Mouse (Mus musculus) left cerebral cortex, adult 11 months (tissue): Measurements from ENCODE around the gene Ick.
A peak's percentile ranks its signal among the peaks of the same experiment; 100 is the strongest.

Source experiments
- DNase-seq: peaks from one replicate; pipeline ENCODE4 v3.0.0; 2022; ENCODE audit warnings: low spot score

Ick gene

DNA sequence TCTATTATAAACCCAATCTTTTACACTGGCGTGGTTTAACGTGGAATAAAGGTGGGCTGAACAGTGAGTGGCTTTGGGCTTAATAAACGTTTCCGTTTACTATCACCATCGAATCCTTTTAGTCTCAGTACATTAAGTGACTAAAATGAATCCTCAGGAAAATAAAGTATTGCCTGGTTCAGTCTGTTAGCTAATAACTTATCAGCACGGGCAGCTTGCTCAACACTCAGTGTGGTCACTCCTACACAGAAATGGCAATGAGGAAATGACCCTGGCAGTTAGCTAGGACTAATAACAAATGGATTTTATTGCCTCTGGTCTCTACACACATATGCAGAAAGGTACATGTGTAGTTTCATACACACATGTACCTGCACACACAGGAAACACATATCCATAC is 4.0 kb upstream of the Ick start:
- DNase-seq, result no peak

DNA sequence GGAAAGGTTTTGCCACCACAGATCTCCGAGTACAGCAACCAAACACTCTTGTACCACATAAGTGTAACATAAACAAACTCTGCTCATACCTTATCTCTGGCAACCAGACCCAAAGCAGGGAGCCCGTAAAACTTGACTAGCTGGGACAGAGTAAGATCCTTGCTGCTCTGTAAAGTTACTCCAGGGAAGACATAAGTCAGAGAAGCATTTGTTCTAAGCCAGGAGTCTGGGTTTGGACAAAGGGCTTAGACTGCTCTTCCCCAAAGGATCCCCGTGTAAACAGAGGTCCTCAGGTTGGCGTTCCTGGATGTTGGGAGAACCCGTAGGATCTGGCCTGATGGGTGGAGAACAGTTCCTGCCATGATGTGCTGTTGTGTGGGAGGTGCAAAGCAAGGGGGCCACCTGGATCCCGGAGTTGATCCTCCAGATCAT is 3.5 kb upstream of the Ick start:
- no peak for DNase-seq

DNA sequence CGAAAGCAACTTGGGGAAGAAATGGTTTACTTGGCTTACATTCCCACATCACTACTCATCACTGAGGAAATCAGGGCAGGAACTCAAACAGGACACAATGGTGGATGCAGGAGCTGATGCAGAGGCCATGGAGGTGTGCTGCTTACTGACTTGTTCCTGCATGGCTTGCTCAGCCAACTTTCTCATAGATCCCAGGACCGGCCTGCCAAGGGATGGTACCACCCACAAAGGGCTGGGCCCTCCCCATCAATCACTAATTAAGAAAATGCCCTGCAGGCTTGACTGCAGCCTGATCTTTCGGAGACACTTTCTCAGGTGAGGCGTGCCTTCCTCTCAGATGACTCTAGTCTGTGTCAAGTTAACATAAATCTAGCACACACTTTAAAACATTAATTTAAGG is 2.2 kb upstream of the Ick start:
- DNase-seq, result no peak

DNA sequence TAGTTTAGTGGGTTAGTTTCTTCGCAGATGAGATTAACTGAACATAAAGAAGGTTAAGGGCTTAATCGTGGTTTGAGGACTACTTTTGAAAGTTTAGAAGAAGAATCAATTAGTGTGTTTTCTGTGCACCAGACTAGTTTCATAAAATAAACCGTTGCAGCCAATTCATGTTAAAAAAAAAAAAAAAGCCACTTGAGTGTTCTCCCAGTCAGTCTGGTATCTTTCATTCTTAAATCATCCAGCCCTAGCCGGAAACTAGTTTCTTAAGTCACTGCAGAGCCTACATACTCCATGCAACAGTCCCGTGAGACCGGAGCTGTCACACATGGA is 1.4 kb upstream of the Ick start:
- no peak for DNase-seq

DNA sequence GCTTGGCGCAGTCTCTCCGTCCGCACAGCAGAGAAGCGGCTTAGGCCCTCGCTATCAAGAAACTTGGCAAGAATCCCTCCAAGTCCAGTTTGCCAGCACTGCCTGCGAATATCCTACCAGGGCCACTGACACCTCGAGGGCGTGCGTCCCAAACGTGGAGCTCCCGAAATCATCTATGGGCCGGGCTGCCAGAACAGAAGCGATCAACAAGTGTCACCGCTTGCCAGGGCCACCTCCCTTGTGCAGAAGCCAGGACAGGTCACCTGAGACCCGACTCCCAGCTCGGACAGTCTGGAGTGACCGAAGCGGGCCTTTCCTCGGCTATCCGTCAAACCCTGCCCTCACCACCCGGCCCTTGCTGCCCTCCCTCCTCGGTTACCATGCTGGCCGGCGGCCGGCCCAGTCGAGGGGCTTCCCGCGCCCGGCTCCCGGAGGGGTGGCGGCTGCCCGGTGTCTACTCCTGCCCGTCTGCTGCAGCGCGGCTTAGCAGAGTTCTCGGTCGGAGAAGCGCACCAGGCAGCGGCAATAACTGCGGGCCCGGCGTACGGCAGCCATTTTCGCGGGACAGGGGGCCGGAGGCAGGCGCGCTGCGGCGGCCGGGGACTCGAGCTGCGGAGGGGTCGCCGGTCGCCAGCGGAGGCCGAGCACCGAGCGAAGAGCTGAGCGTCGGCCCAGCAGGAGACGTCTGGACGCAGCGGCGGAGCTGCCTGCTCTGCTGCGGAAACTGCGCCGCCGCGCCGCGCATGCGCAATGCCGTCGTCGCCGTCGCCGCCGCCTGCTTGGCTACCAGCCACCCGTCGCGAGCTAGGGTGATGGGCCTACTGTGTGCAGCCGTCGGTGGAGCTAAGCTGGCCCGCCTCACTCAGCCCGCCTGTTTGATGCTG is 838 bp upstream of the Ick start:
- DNase-seq, result peak; percentile 63

DNA sequence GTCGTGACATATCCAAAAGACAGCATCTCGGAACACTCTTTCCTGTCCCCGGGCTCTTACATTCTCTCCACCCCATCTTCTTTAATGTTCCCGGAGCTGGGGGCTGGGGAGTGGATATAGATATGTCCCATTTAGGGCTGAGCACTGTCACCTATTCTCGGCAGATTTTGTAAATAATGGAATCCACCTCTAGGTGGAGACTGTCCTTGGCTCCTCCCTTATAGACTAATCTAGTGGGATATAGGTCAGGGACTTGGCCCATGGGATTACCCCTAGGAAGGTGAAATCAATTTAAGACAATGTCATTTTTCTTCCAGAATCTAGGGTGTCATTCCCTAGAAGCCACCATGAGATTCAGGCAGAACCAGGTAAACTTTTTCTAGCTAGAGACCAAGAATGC is 664 bp downstream of the Ick start:
- DNase-seq, result no peak

DNA sequence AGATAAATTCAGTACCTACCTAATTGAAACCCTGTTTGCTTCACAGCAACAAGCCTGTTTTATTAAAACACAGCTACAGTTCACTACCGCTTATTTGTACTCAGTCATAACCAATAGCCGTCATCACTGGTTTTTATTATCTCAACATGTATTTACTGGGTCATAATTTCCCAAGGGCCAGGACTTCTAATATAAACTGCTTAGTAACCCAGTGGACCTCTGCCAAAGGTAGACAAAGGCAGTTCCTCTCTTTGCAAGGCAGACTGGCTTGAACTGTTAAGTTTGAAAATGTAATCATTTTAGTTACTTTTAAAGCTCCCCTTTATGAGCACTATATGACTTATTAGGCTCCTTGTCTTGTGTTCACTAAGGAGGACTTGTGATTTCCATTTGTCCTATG is 2.5 kb downstream of the Ick start:
- DNase-seq, result no peak

DNA sequence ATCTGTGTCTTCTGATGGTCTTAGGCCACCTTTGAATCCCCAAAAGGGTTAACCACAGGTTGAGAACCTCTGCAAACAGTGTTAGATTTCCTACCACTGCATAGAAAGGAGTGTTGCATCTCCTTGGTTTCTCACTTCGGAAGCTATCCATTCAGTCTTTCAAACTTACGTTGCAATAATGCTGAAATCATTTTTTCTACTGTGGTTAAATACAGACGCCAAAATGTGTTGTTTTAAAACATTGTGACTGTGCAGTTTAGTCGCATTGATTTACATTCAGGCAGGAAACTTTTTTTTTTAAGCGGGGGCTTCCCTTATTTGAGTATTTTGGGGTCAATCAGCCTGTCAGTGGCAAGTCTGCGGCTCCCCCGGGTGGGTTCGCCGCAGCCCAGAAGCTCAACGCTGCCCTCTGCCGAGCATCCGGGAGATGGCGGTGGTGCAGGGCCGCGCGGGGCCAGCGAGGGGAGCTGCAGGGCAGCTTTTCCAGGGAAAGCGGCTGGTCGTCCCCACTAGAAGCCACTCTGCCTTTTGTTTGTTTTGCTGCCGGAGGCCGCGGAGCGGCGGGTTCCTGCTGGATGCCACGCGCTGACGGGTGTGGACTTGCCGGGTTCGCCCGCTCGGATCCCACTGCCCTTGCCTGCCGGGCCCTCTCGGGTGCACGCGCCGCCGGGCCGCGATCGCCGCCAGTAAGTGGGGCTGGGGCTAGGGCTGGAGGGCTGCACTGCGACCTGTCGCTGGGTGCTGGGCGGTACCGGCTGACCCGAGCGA is 4.0 kb downstream of the Ick start:
- peak; percentile 78 for DNase-seq

DNA sequence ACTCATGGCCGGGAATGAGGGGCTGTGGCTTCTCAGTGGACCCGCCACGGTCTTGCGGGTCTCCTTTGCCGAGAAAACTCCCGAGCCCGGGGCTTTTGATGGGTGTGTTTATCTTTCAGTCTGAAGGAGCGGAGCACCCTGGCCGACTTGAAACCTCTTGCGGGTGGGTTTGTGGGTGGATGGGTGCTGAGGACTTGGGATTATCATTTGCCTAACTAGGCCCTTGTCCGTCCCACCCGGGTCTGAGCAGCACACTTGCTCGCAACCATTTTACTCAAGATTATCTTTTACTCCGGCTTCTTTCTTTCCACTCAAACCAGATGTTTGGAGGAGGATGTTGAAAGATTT is 4.5 kb downstream of the Ick start:
- DNase-seq, result no peak

DNA sequence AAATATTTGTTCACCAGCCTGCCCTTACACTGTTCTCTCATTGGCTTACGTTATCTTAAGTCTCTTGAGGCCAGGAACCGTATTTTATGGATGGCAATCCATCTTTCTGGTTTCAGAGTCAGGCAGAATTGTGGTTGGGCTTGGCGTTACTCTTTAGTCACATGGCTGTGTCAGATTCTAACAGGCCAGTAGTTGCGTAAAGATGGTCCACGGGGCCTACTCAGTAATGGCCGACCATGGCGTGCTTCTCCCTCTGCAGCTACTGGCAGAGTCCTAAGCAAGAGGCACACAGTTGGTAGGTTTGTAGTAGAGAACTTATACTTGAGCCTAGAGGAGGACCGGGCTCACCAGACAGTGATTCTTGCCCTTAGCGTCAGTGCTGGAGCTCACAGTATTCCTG is 6.8 kb downstream of the Ick start:
- no peak for DNase-seq

DNA sequence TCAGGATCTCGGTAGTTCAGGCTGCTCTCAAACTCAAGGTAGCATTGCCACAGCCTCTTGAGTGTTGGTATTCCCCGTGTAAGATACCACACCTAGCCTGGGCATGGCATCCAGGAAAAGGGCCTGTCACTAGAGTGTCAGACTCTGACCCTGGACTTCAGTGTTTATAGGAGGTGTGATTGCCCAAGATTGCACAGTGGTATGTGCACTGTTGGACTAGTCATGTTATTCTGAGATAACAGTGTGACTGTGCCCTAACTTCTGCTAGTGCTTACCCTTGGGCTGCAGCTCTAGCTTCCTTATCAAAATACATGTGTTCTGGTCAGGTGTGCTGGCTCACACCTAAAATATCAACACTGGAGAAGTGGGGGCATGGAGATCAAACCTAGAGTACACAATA is 8.7 kb downstream of the Ick start:
- DNase-seq, result no peak

DNA sequence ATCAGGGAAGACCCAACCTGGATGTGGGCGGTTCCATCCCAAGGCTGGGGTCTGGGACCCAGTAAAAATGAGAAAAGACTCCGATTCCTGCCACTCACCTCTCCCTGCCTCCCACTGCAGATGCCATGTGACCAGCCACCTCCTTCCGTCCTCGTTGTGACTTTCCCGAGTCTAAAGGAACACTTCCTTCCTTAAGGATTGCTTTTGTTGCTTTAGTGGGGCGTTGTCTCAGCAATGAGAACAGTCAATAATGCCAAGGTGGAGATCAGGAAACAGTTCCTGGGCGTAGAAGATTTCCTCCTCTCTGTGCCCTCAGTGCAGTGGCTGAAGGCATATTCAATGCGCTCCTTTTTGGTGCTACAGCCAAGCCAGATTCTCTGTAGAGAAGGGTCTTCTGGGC is 12.4 kb downstream of the Ick start:
- DNase-seq, result no peak

DNA sequence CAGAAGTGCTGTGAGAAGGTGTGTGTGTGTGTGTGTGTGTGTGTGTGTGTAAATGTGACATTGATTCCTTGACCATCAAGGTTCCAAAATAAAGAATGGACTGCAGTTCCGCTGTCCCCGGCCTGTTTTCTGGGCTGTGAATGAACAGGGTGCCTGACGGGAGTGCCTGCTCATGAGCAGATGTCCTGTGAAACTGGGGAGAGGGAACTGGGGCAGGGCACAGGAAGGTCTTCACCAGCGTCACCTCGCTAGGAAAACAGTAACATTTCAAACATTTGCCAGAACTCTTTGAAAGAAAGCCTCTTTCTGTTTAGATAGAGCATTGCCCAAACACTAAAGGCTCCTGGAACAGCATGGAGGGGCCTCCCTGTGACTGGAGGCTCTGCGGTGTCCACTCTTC is 13.0 kb downstream of the Ick start:
- DNase-seq, result no peak

DNA sequence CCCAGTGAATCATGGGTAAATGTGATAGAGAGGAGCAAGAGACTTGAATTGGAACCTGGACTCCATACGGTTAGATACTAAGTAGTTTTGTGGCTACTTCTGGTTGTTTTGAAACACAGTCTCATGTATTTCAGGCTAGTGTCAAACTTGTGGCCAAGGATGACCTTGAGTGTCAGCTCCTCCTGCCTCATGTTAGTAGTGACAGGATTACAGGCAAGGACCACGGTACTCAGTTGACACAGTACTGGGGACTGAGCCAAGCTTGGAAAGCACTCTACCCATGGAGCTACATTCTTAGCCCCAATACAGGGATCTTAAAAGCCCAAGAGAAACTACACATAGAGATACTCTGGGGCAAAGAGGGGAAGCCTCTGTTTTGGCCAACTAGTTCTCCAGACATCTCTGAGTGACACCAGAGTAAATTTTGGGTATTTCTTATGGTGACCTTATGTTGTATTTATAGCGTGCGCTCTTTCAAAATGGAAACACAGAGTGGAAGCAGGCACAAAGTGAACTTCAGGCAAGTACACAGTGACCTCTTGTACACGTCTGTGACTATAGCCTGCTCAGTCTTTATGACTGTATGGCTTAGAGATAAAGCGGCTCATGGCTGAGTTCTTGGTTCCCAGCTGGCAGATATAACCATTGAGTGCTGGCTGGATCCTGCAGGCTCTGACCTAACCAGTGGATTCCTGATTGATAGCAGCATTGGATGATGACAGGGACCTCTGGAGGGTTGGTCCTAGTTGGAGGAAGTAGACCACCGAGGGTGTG is 14.1 kb downstream of the Ick start:
- DNase-seq, result no peak

DNA sequence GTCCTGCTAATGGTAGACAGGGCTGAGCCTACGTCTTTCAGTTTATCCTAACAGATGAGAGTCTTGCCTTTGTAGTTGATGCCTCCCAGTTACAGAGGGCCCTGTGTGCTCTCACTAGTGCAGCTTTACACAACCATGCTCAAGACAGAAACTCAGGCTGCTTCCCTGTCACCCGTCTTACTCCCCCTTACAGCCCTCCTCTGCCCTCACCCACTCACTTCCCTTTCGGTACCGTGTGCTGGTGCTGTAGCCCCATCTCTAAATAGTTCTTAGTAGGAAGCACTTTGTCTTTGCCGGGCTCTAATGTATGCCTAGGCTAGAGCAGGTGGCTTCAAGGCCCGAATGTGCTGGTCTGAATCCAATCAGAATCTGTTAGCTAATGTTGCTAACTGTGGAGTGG is 15.3 kb downstream of the Ick start:
- DNase-seq, result no peak

DNA sequence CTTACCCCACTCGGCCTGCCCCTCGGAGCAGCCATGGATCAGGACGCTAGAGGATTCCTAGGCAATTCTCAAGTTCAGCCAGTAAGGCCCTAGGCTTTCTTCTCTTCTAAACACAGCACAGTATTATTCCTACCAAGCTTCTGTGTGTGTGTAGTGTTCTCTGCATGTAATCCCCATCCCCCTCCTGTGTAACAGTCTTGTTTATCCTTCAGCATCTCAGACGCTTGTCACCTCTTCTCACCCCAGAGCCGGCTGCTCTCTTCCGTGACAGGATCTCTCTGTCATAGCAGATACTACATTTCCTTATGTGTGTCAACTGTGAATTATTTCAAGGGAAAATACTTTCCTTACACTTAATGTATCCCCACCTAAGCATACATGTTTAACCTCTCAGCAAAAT is 17.0 kb downstream of the Ick start:
- DNase-seq, result no peak

DNA sequence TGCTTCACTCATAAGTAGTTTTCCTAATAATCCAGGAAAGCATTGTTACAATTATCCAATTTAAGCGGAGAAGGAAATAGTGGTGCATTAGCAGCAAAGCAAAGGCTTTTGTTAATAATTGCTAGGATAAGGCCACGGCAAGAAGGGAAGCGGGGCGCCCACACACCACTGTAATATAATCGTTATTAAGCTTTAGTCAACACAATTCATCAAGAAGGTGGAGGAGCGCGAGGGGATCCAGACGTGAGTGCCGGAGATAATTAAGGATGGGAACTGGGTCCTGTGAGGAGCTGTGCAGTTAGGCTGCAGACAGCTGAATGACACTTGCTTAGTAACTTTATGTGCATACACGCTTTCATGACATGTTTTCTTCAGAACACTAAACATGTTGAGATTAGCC is 17.7 kb downstream of the Ick start:
- DNase-seq, result no peak

DNA sequence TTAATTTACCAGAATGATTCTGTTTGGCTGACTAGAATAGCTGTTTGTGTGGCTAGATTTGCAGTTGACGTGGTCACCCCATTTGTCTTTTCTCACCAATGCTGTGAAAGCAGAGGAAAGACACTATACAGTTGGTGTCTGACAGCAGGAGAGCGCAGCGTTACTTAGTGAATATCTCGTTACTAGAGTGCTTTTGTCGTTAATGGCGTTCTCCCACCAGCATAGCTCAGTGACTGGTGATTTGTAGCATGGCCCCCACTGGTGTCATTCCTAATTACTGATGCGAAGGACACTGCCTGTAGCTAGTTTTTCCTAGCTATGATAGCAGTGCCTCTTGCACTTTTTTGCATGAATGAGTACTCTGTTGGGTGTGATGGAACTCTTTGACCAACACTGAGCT is 26.7 kb downstream of the Ick start:
- DNase-seq, result no peak

DNA sequence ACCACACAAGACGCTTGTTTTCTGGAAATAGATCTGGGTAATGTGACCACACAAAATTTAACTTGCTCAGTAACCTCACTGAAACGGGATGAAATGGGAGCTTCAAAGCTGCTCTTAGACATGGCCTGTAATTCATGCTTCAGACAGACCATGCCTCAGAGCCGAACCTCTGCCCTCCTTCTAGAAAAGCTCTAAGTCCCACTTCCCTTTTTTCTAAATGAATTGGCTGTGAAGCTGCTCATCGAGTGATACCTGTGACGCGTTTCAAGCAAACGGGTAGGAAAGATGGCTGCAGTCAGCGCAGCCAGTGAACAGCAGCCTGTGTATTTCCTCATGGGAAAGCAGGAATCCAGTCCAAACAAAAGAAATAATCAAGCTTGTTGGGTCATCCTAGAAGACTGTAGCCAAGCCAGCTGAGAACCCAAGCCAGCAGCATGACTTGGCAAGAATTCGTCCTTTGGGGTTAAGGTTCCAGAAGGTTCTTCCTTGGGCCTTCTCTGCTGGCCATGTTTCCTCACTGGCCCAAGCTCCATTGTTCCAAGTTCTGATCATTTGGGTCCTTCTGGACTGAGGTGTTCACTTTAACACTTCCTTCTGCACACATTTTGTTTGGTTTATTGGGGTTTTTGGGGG is 29.2 kb downstream of the Ick start:
- DNase-seq, result no peak

DNA sequence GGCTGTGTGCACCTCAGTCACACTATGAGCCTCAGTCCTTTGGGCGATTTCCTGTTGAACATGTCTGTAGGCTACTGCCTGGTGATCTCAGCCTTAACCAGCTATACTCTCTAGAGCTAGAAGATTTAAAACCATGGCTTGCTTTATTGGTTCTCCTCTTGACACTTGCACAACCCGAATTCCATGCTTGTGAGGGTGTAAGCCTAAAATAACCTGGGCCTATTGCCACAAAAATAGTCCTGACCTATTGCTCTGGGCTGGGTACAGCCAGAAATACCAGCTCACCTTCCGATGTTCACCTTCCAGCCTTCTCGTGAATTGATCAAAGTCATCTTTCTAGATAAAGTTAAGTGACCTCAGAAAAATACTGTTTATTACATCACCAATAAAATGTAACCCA is 30.5 kb downstream of the Ick start:
- DNase-seq, result no peak

DNA sequence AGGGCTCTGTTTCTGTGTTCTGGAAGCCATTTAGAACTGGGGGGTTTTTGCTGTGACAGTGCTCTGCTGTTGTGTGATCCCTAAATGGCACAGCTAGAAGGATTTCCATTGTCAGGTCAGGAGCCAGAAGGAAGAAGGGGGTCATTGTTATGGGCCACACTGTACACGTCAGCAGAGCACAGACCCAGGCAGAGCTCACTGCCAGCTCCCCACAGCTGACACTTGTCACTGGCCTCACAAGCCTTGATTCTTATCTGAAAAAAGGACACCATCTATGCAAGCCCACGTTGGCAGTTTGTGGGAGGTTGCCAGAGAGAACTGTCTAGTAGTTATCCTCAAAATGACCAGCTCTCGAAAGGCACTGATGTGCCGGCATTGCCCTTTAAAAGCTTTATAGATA is 37.1 kb downstream of the Ick start:
- peak; percentile 72 for DNase-seq

DNA sequence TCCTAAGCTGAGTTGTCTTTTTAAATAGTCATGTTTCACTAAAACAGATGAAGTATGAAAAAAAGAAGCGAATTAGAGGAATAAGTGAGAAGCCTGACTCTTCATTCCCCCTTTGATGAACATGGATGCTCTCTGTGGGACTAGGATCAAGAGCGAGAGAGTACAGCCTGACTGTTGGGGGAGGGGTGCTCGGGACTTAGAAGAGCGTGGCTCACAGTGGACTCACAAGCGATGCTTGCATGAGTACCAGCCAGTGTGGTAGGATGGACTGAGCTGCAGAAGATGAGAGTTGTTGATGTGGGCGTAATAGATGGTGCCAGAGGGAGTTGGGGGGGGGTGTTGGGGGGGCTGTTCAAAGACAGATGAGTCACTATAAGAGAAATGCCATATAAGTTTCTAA is 37.6 kb downstream of the Ick start:
- no peak for DNase-seq

DNA sequence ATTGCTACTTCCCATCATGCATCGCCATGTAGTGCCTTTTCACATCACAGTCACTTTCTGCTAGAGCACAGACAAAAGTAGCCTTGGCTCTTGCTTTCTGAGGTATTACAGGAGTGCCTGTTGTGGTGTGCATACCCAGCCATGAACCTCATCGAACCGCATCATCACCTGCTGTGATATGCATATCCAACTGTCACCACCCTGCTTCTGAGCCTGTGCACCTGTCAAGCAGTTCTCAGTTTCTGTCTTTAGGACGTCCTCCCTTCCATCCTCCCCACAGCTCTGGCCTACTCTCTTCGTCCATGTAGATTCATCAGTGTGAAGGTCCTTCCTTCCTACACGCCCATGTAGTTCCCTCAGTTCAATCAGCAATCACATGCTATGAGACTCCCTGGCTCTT is 39.2 kb downstream of the Ick start:
- no peak for DNase-seq
